Mouse (Mus musculus): ENCODE measurements around the gene Armh3. TPM values are rescaled to one million over a fixed set of nuclear protein-coding genes. Genes with fewer than 3 reads are reported as not detected.

Armh3 gene
- polyA plus RNA-seq, 1 experiment, result not detected

DNA sequence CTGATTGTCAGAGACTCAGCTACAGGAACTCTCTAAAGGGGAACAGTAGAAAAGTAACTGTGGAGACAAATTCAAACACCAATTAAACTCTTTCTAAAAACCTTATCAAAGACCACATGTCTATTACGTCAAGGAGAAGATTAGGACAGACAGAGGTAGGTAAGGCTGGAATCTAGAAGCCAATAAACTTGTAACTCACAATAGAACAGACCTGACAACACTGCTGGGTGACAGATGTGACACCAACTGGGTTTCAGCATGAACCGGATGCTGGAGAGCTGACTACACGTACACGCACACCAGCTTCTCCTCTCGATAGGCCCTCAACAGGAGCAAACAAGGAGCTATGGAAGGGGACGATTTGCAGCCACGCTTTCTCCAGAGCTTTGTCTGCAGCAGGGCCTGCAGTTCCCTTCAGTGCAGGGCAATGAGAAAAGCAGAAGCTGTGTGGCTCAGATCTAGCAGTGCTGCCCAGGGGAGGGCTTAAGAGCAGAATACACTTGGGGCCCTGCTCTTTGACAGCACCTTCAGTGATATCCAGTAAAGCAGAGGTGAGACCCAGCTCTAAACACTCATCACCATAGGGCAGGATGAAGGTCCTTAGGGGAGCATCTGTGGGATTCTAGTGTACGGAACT, 142.9 kb downstream of the Armh3 start:
- H3K4me3 ChIP-seq (ENCODE audit: insufficient read depth, low read depth, low read length), result no peak overlapping the region
- WGBS, result 83% methylated on average over 8 of the region's 8 CpGs
- no peaks in the 10 kb centered on the region for H3K4me1 ChIP-seq (ENCODE audit: control insufficient read depth, insufficient read depth, low read length)
- H3K27ac ChIP-seq (ENCODE audit: insufficient read depth, low read depth, low read length), result no peak overlapping the region
- TF ChIP-seq POLR2A (IDR thresholded peaks at IDR 0.05; ENCODE audit: insufficient read depth, low read depth, low read length), result no peak
- TF ChIP-seq CTCF (IDR thresholded peaks at IDR 0.05; ENCODE audit: insufficient read depth, low read depth, low read length), result no peak

DNA sequence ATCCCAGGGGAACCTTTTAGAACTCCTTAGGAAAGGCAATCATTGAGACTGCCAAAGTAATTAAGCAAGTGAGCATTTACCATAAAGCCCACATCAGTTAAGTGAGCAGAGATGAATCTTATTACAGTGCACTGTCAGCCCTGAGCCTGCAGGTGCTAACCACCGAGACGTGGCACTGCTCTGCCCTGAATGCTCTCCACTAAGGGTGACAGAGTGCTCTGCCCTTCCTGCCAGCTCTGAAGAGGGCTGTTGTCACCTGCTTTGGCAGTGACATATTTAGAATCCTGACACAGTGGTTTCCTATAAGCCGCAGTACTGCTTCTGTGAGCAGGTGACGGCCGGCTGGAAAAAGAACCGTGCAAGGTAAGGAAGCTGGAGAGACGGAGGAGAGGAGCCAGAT, 143.8 kb downstream of the Armh3 start:
- no peak overlapping the region for H3K27ac ChIP-seq (ENCODE audit: insufficient read depth, low read depth, low read length)
- WGBS, result 79% methylated on average over 7 of the region's 7 CpGs
- H3K4me1 ChIP-seq (ENCODE audit: control insufficient read depth, insufficient read depth, low read length), result no peaks in the 10 kb centered on the region
- TF ChIP-seq POLR2A (IDR thresholded peaks at IDR 0.05; ENCODE audit: insufficient read depth, low read depth, low read length), result no peak
- TF ChIP-seq CTCF (IDR thresholded peaks at IDR 0.05; ENCODE audit: insufficient read depth, low read depth, low read length), result no peak
- H3K4me3 ChIP-seq (ENCODE audit: insufficient read depth, low read depth, low read length), result no peak overlapping the region

DNA sequence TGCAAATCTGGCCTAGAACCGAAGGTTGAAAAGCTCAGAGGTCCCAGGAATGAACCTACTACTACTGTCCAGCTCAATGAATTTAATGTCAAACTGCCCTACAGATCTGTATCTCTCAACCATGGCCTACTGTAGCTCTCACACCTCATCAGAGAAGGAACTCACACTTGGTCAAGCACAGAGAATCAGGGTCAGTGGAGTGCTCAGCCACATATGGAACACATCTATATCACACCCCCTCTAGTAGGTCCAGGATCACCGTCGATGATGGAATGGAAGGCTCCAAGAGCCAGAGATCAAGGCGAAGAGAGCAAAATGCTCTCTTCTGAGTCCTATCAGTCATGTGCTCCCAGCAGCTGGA, 150.6 kb downstream of the Armh3 start:
- H3K27ac ChIP-seq (ENCODE audit: insufficient read depth, low read depth, low read length), result no peak overlapping the region
- H3K4me3 ChIP-seq (ENCODE audit: insufficient read depth, low read depth, low read length), result no peak overlapping the region
- H3K4me1 ChIP-seq (ENCODE audit: control insufficient read depth, insufficient read depth, low read length), result no peaks in the 10 kb centered on the region
- 94% methylated on average over 4 of the region's 4 CpGs for WGBS
- no peak for TF ChIP-seq CTCF (IDR thresholded peaks at IDR 0.05; ENCODE audit: insufficient read depth, low read depth, low read length)
- no peak for TF ChIP-seq POLR2A (IDR thresholded peaks at IDR 0.05; ENCODE audit: insufficient read depth, low read depth, low read length)

DNA sequence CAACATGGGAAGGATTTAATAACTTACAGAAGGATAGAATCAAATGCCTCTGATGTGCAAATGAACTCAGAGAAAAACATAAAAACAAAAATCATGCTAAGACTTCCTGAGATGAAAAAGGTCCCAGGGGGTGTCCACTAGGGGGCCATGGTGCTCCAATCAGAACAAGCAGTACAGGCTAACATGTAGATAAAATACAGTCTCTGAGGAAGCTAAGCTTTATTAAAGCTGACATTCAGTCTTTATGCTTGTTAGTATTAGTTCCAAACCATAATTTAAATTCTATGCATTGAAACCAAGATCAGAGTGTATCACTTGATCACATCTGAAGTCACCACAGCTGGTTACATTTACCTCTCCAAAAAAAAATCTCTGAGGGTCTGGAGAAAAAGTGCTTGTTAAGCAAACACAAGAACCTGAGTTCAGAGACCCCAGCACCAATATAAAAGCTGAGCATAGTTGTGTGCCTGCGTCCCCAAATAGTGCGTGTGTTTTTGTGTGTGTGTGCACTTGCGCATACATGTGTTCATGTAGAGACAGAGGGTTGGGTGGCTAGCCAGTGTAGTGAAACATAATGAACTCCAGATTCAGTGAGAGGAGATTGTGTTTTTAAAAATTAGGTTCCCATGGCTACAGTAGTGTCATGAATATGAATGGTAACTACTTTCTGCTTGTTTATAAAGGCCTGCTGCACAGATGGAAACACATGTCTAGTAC, 151.1 kb downstream of the Armh3 start:
- H3K4me1 ChIP-seq (ENCODE audit: control insufficient read depth, insufficient read depth, low read length), result no peaks in the 10 kb centered on the region
- WGBS, result 91% methylated on average over 3 of the region's 3 CpGs
- no peak overlapping the region for H3K4me3 ChIP-seq (ENCODE audit: insufficient read depth, low read depth, low read length)
- H3K27ac ChIP-seq (ENCODE audit: insufficient read depth, low read depth, low read length), result no peak overlapping the region
- TF ChIP-seq CTCF (IDR thresholded peaks at IDR 0.05; ENCODE audit: insufficient read depth, low read depth, low read length) (no peak), POLR2A (IDR thresholded peaks at IDR 0.05; ENCODE audit: insufficient read depth, low read depth, low read length) (no peak)

DNA sequence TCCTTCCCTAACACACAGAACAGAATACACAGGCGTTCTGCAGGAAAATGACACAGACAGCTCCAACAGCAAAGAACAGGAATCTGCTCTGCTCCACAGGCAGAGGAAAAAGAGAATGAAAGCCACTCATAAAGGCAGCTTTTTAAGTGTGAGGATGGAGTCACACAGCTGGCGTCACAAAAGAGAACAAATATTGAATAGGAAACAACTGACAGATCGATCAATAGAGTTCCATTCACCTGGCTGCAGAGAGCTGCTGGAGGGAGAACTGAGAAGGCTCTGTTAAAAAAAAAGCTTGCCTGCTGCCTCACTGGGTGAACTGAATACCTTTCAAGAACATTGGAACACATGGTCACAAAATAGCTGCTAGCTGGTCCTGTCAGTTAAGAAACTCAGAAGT, 154.1 kb downstream of the Armh3 start:
- no peak for TF ChIP-seq CTCF (IDR thresholded peaks at IDR 0.05; ENCODE audit: insufficient read depth, low read depth, low read length)
- no peak for TF ChIP-seq POLR2A (IDR thresholded peaks at IDR 0.05; ENCODE audit: insufficient read depth, low read depth, low read length)
- no peak overlapping the region for H3K27ac ChIP-seq (ENCODE audit: insufficient read depth, low read depth, low read length)
- no peak overlapping the region for H3K4me3 ChIP-seq (ENCODE audit: insufficient read depth, low read depth, low read length)
- WGBS, result 79% methylated on average over 3 of the region's 3 CpGs
- no peaks in the 10 kb centered on the region for H3K4me1 ChIP-seq (ENCODE audit: control insufficient read depth, insufficient read depth, low read length)

DNA sequence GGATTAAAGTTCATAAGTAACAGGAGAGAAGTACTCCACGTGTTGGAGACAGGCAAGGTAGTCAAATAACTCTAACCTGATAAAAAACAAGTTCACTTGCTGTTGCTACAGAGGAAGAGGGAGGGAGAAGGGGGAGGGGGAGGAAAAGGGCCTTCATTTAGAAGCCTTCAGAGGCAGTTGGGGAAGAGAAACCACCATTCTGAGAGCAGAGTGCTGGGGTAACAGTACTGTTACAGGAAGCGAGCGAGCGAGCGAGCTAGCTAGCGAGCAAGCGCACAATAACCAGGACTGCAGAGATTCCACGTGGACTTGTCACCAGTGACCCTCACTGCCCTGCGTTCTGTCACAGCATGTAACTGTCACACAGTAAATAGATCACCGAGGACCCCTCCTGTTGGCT, 154.9 kb downstream of the Armh3 start:
- WGBS, result 81% methylated on average over 10 of the region's 10 CpGs
- TF ChIP-seq CTCF (IDR thresholded peaks at IDR 0.05; ENCODE audit: insufficient read depth, low read depth, low read length), result no peak
- TF ChIP-seq POLR2A (IDR thresholded peaks at IDR 0.05; ENCODE audit: insufficient read depth, low read depth, low read length), result no peak
- no peak overlapping the region for H3K4me3 ChIP-seq (ENCODE audit: insufficient read depth, low read depth, low read length)
- H3K27ac ChIP-seq (ENCODE audit: insufficient read depth, low read depth, low read length), result no peak overlapping the region
- no peaks in the 10 kb centered on the region for H3K4me1 ChIP-seq (ENCODE audit: control insufficient read depth, insufficient read depth, low read length)

DNA sequence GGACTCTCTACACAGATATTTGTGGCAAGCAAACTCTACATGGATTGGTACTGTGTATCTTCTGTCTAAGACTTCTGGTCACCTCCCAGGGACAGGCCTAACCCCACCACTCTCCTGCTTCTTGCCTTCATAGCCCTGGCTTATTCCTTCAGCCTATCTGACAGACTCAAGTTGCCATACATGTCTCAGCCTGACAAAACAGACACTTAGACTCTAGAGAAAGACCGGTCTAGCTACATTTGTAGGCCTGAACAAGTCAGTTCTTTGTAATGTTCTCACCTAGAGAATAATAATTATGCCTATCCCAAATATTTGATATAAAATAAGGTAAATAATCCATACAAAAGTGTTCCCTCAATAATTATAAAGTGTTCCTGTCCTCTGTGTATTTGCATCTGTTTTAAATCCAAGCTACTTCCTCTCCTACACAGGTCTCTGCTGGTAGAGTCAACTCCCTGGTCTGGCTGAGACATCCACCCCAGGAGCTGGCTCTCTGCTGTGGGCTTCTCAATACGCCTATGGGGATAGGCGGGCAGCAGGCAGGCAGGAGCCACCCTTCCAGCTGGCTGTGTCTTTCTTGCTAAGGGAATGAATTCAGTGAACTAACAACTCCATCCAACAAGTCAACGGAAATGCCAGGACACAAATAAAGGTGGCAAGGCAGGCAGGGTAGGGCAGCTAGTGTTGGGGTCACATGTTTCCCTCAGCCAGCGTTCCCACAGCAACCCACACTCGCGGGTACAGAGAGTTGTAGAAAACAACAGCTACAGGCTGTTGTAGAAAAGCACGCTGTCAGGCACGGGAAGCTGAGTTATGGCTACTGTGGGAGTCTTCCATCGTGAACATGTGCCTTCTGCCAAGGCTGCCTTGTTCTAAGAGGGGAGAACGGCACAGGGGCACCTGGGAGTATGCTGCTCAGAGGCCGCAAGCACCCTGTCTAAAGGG, 161.0 kb downstream of the Armh3 start:
- H3K4me1 ChIP-seq (ENCODE audit: control insufficient read depth, insufficient read depth, low read length), result peaks cover 7% of the 10 kb centered on the region
- no peak for TF ChIP-seq CTCF (IDR thresholded peaks at IDR 0.05; ENCODE audit: insufficient read depth, low read depth, low read length)
- no peak for TF ChIP-seq POLR2A (IDR thresholded peaks at IDR 0.05; ENCODE audit: insufficient read depth, low read depth, low read length)
- 62% methylated on average over 12 of the region's 12 CpGs for WGBS
- 0 out of 2 replicates have a peak overlapping the region, but pooled peaks have one; percentile 21 for H3K27ac ChIP-seq (ENCODE audit: insufficient read depth, low read depth, low read length)
- no peak overlapping the region for H3K4me3 ChIP-seq (ENCODE audit: insufficient read depth, low read depth, low read length)

DNA sequence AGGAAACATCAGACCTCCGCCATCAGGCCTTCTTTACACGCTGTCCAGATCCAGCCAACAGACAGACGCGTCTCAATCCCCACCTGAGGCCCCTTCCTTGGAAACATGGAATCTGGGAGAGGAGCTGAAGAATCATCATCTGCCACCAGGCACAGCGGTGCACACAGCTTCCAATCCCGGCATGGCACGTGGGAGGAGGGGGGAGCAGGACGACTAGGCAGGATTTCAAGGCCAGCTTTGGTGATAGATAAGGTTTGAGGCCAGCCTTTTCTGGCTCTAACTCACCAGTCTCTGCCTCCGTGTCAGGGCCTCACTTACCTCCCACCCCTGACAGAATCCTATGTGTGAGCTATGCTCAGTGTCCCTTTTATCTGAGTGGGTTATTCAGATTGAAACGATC, 162.8 kb downstream of the Armh3 start:
- Histone ChIP-seq H3K4me1 (ENCODE audit: control insufficient read depth, insufficient read depth, low read length) (peaks cover 7% of the 10 kb centered on the region), H3K27ac (ENCODE audit: insufficient read depth, low read depth, low read length) (no peak overlapping the region), H3K4me3 (ENCODE audit: insufficient read depth, low read depth, low read length) (no peak overlapping the region)
- WGBS, result 90% methylated on average over 10 of the region's 10 CpGs
- TF ChIP-seq CTCF (IDR thresholded peaks at IDR 0.05; ENCODE audit: insufficient read depth, low read depth, low read length) (no peak), POLR2A (IDR thresholded peaks at IDR 0.05; ENCODE audit: insufficient read depth, low read depth, low read length) (no peak)

DNA sequence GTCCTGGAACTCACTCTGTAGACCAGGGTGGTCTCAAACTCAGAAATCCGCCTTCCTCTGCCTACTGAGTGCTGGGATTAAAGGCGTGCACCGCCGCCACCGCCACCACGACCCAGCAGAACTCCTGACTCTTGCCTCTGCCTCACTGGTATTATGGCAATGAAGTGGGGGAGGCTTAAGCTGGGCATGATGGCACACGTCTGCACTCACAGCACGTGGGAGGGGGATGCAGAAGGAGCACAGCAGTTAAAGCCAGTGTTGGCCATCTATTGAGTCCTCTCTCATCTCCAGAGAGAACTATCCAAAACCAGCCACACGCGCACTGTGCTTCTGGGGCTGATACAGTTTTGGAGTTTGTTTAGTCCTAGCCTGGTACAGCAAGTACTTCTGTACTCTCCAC, 164.6 kb downstream of the Armh3 start:
- WGBS, result 88% methylated on average over 10 of the region's 10 CpGs
- H3K27ac ChIP-seq (ENCODE audit: insufficient read depth, low read depth, low read length), result no peak overlapping the region
- TF ChIP-seq POLR2A (IDR thresholded peaks at IDR 0.05; ENCODE audit: insufficient read depth, low read depth, low read length) (no peak), CTCF (IDR thresholded peaks at IDR 0.05; ENCODE audit: insufficient read depth, low read depth, low read length) (no peak)
- peaks cover 7% of the 10 kb centered on the region for H3K4me1 ChIP-seq (ENCODE audit: control insufficient read depth, insufficient read depth, low read length)
- no peak overlapping the region for H3K4me3 ChIP-seq (ENCODE audit: insufficient read depth, low read depth, low read length)

Data from olfactory bulb, adult 2 months (tissue).